Mouse (Mus musculus): ENCODE measurements around the gene Nme7. TPM values are rescaled to one million over a fixed set of nuclear protein-coding genes. Genes with fewer than 3 reads are reported as not detected.

Nme7 gene
- polyA plus RNA-seq, 1 experiment from 2014 or later = 30.4 TPM

- under 1% methylated on average over 20 of the region's 35 CpGs for WGBS
- H3K4me1 ChIP-seq (replicated peaks; ENCODE audit: control insufficient read depth, insufficient read depth, low read length) = no peaks in the 10 kb centered on the region; the same call in 1 of the 2 replicates
- H3K4me2 ChIP-seq (replicated peaks; ENCODE audit: low read depth, low read length) = peak within 1 kb of the TSS; percentile 45
These were observed 154.3 kb downstream of the Nme7 start, which contains the start of gene Atp1b1 for GRCm38 (mm10) chr1:164458245-164458613. TSS of gene Atp1b1 (minus strand) at chr1:164458355.

DNA sequence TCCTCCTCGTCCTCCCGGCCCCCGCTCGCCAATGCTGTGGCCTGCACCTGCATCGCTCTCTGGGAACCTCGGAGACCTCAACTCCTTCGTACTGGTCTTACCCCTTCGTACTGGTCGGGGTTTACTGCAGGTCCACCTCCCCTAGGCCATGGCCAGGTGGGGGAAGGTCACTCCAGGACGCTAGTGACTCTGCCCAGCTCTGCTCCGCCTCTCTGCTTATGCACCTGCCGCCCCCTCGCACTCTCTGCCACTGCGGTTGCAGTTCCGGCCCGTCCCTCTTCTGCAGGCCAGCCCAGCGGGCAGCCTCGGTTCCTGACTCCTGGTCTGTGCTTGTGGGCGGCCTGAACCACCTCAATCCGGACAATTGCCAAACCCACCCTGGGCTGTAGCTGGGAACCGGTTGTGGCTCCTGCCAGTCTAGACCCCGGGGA lies 154.7 kb downstream of the Nme7 start:
- Histone ChIP-seq H3K36me3 (ENCODE audit: control insufficient read depth, insufficient read depth, low read length) (no peaks in the 10 kb centered on the region), H3K27me3 (ENCODE audit: control insufficient read depth, insufficient read depth, low read length) (peaks cover 7% of the 10 kb centered on the region; the same call in 1 of the 2 replicates), H3K9me3 (ENCODE audit: control insufficient read depth, low read length) (no peaks in the 10 kb centered on the region), H3K4me1 (replicated peaks; ENCODE audit: control insufficient read depth, insufficient read depth, low read length) (no peaks in the 10 kb centered on the region; the same call in 1 of the 2 replicates), H3K4me3 (ENCODE audit: low read depth, low read length) (peak overlapping the region; percentile 64), H3K4me2 (replicated peaks; ENCODE audit: low read depth, low read length) (peak overlapping the region; percentile 45), H3K27ac (ENCODE audit: low read depth, low read length) (peak overlapping the region; percentile 89), H3K9ac (ENCODE audit: low read depth, low read length) (peak overlapping the region; percentile 52)
- DNase-seq (ENCODE audit: low spot score) (no peak), ATAC-seq (ENCODE audit: low FRiP score) (no peak)
- 3% methylated on average over 21 of the region's 22 CpGs for WGBS

More at GRCm38 (mm10) chr1:164458245-164458613, 154.3 kb downstream of the Nme7 start, which contains the start of gene Atp1b1:
- peak within 1 kb of the TSS; percentile 52 for H3K9ac ChIP-seq (ENCODE audit: low read depth, low read length)
- ATAC-seq (ENCODE audit: low FRiP score) (peak; percentile 96), DNase-seq (ENCODE audit: low spot score) (peak; percentile 91)
- no peaks in the 10 kb centered on the region for H3K9me3 ChIP-seq (ENCODE audit: control insufficient read depth, low read length)
- H3K36me3 ChIP-seq (ENCODE audit: control insufficient read depth, insufficient read depth, low read length) = no peaks in the 10 kb centered on the region
- H3K4me3 ChIP-seq (ENCODE audit: low read depth, low read length) = peak within 1 kb of the TSS; percentile 64
- H3K27me3 ChIP-seq (ENCODE audit: control insufficient read depth, insufficient read depth, low read length) = peaks cover 7% of the 10 kb centered on the region; the same call in 1 of the 2 replicates
- peak within 1 kb of the TSS; percentile 89 for H3K27ac ChIP-seq (ENCODE audit: low read depth, low read length)

DNA sequence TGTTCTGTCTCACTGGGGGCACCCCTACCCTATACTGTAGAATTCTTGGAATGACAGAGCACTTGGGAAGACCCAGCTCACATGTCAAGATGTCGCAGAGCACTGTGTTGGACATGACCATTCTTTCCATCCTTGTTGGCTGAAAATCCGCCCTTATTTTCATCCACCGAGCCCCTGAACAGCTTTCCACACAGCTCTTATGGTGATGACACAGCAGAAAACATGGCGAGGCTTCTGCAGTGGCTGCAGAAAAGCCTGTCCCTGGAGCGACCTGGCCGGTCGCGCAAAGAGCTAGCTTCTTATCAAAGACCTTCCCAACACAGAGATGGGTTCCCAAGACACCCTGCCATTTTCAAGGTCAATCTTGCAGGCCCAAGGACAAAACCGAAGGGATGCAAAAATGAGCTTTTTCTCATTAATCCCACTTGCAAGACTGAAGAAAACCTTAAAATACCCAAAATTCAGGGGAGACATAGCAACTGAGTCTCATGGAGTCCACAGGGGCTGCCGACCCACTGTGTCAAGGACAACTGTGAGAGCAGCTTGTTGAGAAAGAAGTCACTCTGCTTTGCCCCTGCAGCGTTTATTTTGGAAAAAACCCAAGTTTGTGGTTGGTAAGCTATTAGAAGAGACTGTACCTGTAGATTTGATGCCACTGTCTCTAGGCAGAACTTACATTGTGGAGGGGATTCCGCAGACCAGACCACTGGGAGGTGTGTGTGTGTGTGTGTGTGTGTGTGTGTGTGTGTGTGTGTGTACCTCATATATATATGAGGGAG lies 155.4 kb downstream of the Nme7 start:
- H3K9ac ChIP-seq (ENCODE audit: low read depth, low read length) = no peak overlapping the region
- no peaks in the 10 kb centered on the region; the same call in 1 of the 2 replicates for H3K4me1 ChIP-seq (replicated peaks; ENCODE audit: control insufficient read depth, insufficient read depth, low read length)
- WGBS = 58% methylated on average over 12 of the region's 12 CpGs
- no peaks in the 10 kb centered on the region for H3K36me3 ChIP-seq (ENCODE audit: control insufficient read depth, insufficient read depth, low read length)
- H3K27ac ChIP-seq (ENCODE audit: low read depth, low read length) = no peak overlapping the region
- peak overlapping the region; percentile 64 for H3K4me3 ChIP-seq (ENCODE audit: low read depth, low read length)
- H3K27me3 ChIP-seq (ENCODE audit: control insufficient read depth, insufficient read depth, low read length) = peaks cover 7% of the 10 kb centered on the region; the same call in 1 of the 2 replicates
- H3K9me3 ChIP-seq (ENCODE audit: control insufficient read depth, low read length) = no peaks in the 10 kb centered on the region
- H3K4me2 ChIP-seq (replicated peaks; ENCODE audit: low read depth, low read length) = peak overlapping the region; percentile 45
- ATAC-seq (ENCODE audit: low FRiP score) (no peak; the same call in 1 of the 2 replicates), DNase-seq (ENCODE audit: low spot score) (no peak)

DNA sequence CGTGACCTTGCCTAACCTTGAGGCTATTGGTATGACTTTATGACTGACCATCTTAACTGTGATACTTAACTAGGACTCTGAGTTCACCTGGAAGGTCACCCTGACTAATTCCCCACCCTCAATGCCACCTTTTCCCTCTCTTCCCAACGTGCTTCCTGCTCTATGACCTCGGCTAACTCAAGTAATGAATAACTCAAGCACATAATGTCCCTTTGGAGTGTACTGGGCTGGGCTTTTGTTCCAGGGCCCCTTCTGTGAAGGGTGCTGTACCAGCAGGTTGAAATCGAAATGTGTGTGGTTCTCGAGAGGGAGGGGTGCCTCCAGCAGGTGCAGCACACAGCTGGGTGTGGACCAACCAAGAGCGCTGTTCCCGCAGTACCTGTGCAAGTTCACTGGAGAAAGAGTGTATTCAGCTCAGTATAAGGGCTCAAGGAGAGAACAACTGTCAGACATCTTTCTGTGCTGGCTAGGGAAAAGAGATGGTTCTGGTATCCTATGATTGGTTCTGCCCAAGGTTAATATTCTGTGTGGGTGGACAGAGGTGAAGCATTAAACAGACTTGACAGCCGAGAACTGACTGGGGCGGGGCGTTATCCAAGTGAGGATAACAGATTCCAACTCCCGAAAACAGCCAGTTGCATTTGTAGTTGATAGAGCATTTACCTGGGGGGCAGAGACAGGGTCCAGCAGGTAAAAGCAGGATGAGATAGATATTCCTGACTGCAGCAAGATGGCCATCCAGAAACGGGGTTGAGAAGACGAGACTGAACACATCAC lies 157.2 kb downstream of the Nme7 start:
- DNase-seq (ENCODE audit: low spot score) (no peak), ATAC-seq (ENCODE audit: low FRiP score) (no peak)
- H3K4me2 ChIP-seq (replicated peaks; ENCODE audit: low read depth, low read length) = no peak overlapping the region
- no peaks in the 10 kb centered on the region; the same call in 1 of the 2 replicates for H3K4me1 ChIP-seq (replicated peaks; ENCODE audit: control insufficient read depth, insufficient read depth, low read length)
- 68% methylated on average over 13 of the region's 13 CpGs for WGBS
- peaks cover 7% of the 10 kb centered on the region; the same call in 1 of the 2 replicates for H3K27me3 ChIP-seq (ENCODE audit: control insufficient read depth, insufficient read depth, low read length)
- no peak overlapping the region for H3K4me3 ChIP-seq (ENCODE audit: low read depth, low read length)
- H3K9ac ChIP-seq (ENCODE audit: low read depth, low read length) = no peak overlapping the region
- H3K27ac ChIP-seq (ENCODE audit: low read depth, low read length) = no peak overlapping the region
- H3K9me3 ChIP-seq (ENCODE audit: control insufficient read depth, low read length) = no peaks in the 10 kb centered on the region
- H3K36me3 ChIP-seq (ENCODE audit: control insufficient read depth, insufficient read depth, low read length) = no peaks in the 10 kb centered on the region

DNA sequence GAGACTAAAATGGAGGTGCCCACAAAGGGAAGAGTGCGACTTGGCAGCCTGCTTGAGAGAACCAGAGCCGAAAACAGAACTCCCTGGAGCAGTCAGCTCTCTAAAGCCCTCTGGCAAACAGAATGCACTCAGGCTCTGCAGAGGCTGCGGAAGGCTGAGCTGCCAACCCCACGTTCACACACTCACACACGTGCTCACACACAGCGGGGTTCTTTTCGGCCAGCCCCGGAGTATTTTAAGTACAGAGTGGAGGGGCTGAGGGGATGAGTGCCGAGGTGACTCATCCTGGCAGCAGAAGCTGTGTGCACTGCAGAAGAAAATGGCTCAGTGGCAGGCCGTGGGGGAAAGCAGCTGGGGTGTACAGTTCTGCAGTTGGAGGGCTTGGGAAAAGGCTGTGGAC lies 157.8 kb downstream of the Nme7 start:
- H3K4me2 ChIP-seq (replicated peaks; ENCODE audit: low read depth, low read length) = no peak overlapping the region
- DNase-seq (ENCODE audit: low spot score) = no peak

DNA sequence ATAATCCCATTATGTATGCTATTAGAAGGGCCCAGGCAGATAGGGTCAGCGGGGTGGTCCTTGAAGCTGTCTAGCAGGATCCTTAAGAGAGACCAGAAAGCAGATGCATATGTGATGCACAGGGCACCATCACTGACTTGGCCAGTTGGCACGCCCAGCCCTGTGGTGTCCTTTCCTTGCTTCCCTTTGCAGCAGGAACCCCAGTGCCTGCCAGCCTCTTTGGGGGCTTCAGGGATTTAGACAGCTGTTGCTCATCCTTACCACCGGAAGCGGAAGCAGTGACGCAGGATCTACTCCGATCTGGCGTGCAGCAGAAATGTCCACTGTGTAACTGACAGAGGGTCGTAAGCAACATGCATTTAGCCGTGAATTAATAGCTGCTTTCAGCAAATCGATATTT lies 163.5 kb downstream of the Nme7 start:
- Histone ChIP-seq H3K36me3 (ENCODE audit: control insufficient read depth, insufficient read depth, low read length) (no peaks in the 10 kb centered on the region), H3K9me3 (ENCODE audit: control insufficient read depth, low read length) (no peaks in the 10 kb centered on the region), H3K9ac (ENCODE audit: low read depth, low read length) (no peak overlapping the region), H3K4me1 (replicated peaks; ENCODE audit: control insufficient read depth, insufficient read depth, low read length) (no peaks in the 10 kb centered on the region), H3K4me3 (ENCODE audit: low read depth, low read length) (no peak overlapping the region), H3K27ac (ENCODE audit: low read depth, low read length) (no peak overlapping the region), H3K27me3 (ENCODE audit: control insufficient read depth, insufficient read depth, low read length) (no peaks in the 10 kb centered on the region), H3K4me2 (replicated peaks; ENCODE audit: low read depth, low read length) (no peak overlapping the region)
- whole genome bisulfite sequencing = 95% methylated on average over 10 of the region's 10 CpGs
- no peak for DNase-seq (ENCODE audit: low spot score)
- ATAC-seq (ENCODE audit: low FRiP score) = no peak

More for the DNA sequence above, 157.8 kb downstream of the Nme7 start:
- Histone ChIP-seq H3K9ac (ENCODE audit: low read depth, low read length) (no peak overlapping the region), H3K27me3 (ENCODE audit: control insufficient read depth, insufficient read depth, low read length) (peaks cover 7% of the 10 kb centered on the region; the same call in 1 of the 2 replicates), H3K27ac (ENCODE audit: low read depth, low read length) (no peak overlapping the region), H3K4me1 (replicated peaks; ENCODE audit: control insufficient read depth, insufficient read depth, low read length) (no peaks in the 10 kb centered on the region; the same call in 1 of the 2 replicates), H3K9me3 (ENCODE audit: control insufficient read depth, low read length) (no peaks in the 10 kb centered on the region), H3K4me3 (ENCODE audit: low read depth, low read length) (no peak overlapping the region), H3K36me3 (ENCODE audit: control insufficient read depth, insufficient read depth, low read length) (no peaks in the 10 kb centered on the region)
- WGBS = 36% methylated on average over 10 of the region's 10 CpGs
- no peak for ATAC-seq (ENCODE audit: low FRiP score)

- no peaks in the 10 kb centered on the region for H3K36me3 ChIP-seq (ENCODE audit: control insufficient read depth, insufficient read depth, low read length)
- no peak overlapping the region for H3K4me2 ChIP-seq (replicated peaks; ENCODE audit: low read depth, low read length)
- H3K4me3 ChIP-seq (ENCODE audit: low read depth, low read length) = no peak overlapping the region
- no peak for ATAC-seq (ENCODE audit: low FRiP score)
- no peak overlapping the region for H3K27ac ChIP-seq (ENCODE audit: low read depth, low read length)
- DNase-seq (ENCODE audit: low spot score) = no peak
- H3K9me3 ChIP-seq (ENCODE audit: control insufficient read depth, low read length) = no peaks in the 10 kb centered on the region
- WGBS = 90% methylated on average over 8 of the region's 8 CpGs
- H3K4me1 ChIP-seq (replicated peaks; ENCODE audit: control insufficient read depth, insufficient read depth, low read length) = no peaks in the 10 kb centered on the region
- H3K27me3 ChIP-seq (ENCODE audit: control insufficient read depth, insufficient read depth, low read length) = no peaks in the 10 kb centered on the region
- no peak overlapping the region for H3K9ac ChIP-seq (ENCODE audit: low read depth, low read length)
These were observed 164.4 kb downstream of the Nme7 start for GRCm38 (mm10) chr1:164468329-164468728.

- DNase-seq (ENCODE audit: low spot score) (no peak), ATAC-seq (ENCODE audit: low FRiP score) (no peak)
- H3K27ac ChIP-seq (ENCODE audit: low read depth, low read length) = no peak overlapping the region
- no peaks in the 10 kb centered on the region for H3K27me3 ChIP-seq (ENCODE audit: control insufficient read depth, insufficient read depth, low read length)
- no peaks in the 10 kb centered on the region for H3K4me1 ChIP-seq (replicated peaks; ENCODE audit: control insufficient read depth, insufficient read depth, low read length)
- H3K4me3 ChIP-seq (ENCODE audit: low read depth, low read length) = no peak overlapping the region
- H3K36me3 ChIP-seq (ENCODE audit: control insufficient read depth, insufficient read depth, low read length) = no peaks in the 10 kb centered on the region
- H3K4me2 ChIP-seq (replicated peaks; ENCODE audit: low read depth, low read length) = no peak overlapping the region
- 54% methylated on average over 6 of the region's 6 CpGs for WGBS
- H3K9me3 ChIP-seq (ENCODE audit: control insufficient read depth, low read length) = no peaks in the 10 kb centered on the region
- no peak overlapping the region for H3K9ac ChIP-seq (ENCODE audit: low read depth, low read length)
These were observed 167.1 kb downstream of the Nme7 start for GRCm38 (mm10) chr1:164470985-164471384.

Measured in hindbrain, embryonic 11.5 days (tissue).